Mouse (Mus musculus) cerebellum, adult 18-20 months (tissue): Measurements from ENCODE around the gene Olfr1193.
"Not testable (repeated sequence)": the region's sequence is repeated elsewhere in the genome, so short reads cannot be mapped to it uniquely, and the experiment has no call there.

Experiments
- DNase-seq, 2 experiments: peaks; one replicate each; pipeline ENCODE4 v3.0.0; 2021

The Olfr1193 gene

DNA sequence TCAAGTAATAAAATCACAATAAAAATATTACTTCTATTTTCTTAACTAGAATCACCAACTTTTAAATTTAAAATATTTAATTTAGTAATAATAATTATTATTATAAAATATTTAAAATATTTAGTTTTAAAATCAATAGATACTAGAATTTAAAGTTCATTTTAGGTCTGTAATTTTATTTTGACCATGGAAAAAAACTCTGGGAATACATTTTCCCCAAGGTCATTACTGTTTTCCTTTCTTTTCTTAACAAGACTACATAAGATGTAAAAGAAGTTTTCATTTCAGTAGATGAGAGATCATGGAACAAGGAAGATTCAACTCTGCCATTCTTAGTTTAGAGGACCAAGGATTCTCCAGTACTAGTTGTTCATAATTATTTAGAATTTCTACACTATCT is at the start of gene Olfr1193:
TSS of gene Olfr1193 (plus strand) at position 301 of the 400 bp plus-strand sequence.
- DNase-seq = not testable (repeated sequence)

DNA sequence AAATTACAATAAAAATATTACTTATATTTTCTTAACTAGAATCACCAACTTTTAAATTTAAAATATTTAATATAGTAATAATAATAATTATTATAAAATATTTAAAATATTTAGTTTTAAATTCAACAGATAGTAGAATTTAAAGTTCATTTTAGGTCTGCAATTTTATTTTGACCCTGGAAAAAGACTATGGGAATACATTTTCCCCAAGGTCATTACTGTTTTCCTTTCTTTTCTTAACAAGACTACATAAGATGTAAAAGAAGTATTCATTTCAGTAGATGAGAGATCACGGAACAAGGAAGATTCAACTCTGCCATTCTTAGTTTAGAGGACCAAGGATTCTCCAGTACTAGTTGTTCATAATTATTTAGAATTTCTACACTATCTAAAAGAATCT is 35.2 kb upstream of the Olfr1193 start, which contains the start of gene Olfr1191-ps1:
TSS of gene Olfr1191-ps1 (plus strand) at position 301 of the 400 bp plus-strand sequence.
- DNase-seq = not testable (repeated sequence)

DNA sequence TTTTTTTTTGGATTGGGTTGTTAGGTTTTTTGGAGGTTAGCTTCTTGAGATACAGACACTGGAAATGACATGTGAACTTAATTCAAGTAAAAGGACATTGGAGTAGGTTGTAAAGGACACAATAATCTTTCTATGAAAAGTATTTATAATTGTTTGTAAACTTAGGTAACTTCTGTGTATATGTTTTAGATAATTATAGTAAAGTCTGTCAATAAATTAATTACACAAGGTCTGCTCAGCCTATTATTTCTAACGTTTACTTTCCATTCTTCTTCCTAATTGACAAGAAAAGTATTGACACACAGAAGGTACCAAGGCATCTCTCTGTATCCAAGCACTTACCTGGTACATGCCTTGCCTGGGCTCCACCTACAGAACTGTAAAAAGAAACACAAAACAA is 27.2 kb upstream of the Olfr1193 start, which contains the start of gene Olfr1192-ps1:
TSS of gene Olfr1192-ps1 (plus strand) at position 301 of the 400 bp plus-strand sequence.
- no peak for DNase-seq

DNA sequence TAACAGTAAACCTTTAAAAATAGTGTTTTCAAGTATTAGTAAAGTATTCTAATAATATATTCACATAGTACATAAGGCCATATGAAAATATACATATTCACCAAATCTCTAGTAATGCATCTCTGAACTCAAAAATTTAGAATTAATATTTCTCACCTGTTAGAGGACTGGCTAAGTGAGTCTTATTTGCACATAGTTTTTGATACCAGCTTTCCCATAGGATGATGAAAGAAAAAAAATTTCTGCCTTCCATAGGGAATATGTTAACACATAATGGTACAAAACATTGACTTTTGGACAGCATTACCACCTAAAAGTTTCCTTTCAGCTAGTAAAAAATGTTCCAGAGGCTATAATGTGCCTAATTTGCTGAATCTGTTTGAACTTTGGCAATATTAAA is 13.7 kb downstream of the Olfr1193 start, which contains the start of gene Olfr1195:
TSS of gene Olfr1195 (minus strand) at position 101 of the 400 bp plus-strand sequence.
- DNase-seq = no peak

DNA sequence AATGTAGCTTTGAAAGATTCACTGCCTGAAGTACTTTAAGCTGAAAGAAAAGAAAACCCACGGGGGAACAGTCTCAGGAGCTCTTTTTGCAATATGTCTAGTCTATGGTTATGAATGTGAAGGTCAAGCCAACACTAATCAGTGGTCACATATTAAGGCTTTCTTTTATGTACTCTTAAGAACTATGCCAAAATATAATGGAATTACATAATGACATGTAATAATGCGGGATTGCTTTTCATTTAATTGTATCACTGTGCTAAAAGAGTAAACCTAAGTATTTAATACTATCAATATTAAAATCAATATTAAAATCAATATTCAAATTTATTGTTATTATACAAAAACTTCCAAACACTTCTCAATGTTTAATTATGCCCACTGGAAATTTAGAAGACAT is 29.1 kb downstream of the Olfr1193 start, which contains the start of gene Olfr1196:
TSS of gene Olfr1196 (minus strand) at position 101 of the 400 bp plus-strand sequence.
- no peak for DNase-seq
